Mouse (Mus musculus) midbrain, embryonic 11.5 days (tissue): Measurements from ENCODE around the gene Srpx2. TPM values are rescaled to one million over a fixed set of nuclear protein-coding genes. Genes with fewer than 3 reads are reported as not detected.
A peak's percentile ranks its signal among the peaks of the same experiment; 100 is the strongest.

ENCODE experiments used
- ATAC-seq: fragments of 200-750 bp; cut with Nextera tagmentation; 2 replicates; pipeline ENCODE4 v1.8.0; 2017; ENCODE audit warnings: moderate TSS enrichment, moderate library complexity; ENCODE audit not compliant: low FRiP score
- DNase-seq: peaks from one replicate; pipeline ENCODE4 v3.0.0; 2015; ENCODE audit warnings: low spot score; ENCODE audit errors: missing footprints
- H3K27ac ChIP-seq: fragments of 300-500 bp; sonication (generic); 2 replicates; pipeline ENCODE4 v1.5.1; 2014; ENCODE audit warnings: low read depth, low read length
- H3K27me3 ChIP-seq: fragments of 300-500 bp; sonication (generic); 2 replicates; pipeline ENCODE4 v1.6.1; 2014; ENCODE audit warnings: mild to moderate bottlenecking, low read length, moderate library complexity, mixed read lengths; ENCODE audit not compliant: control insufficient read depth, insufficient read depth
- H3K36me3 ChIP-seq: fragments of 300-500 bp; sonication (generic); 2 replicates; pipeline ENCODE4 v1.6.1; 2014; ENCODE audit warnings: mild to moderate bottlenecking, low read length, moderate library complexity, mixed read lengths; ENCODE audit not compliant: control insufficient read depth, insufficient read depth
- H3K4me1 ChIP-seq: fragments of 300-500 bp; sonication (generic); 2 replicates; pipeline ENCODE4 v1.6.1; 2014; ENCODE audit warnings: low read length; ENCODE audit not compliant: control insufficient read depth, insufficient read depth
- H3K4me2 ChIP-seq: fragments of 300-500 bp; sonication (generic); 2 replicates; pipeline ENCODE4 v1.6.1; 2014; ENCODE audit warnings: mild to moderate bottlenecking, moderate library complexity
- H3K4me3 ChIP-seq: fragments of 300-500 bp; sonication (generic); 2 replicates; pipeline ENCODE4 v1.5.1; 2014; ENCODE audit warnings: low read depth, low read length
- H3K9ac ChIP-seq: fragments of 300-500 bp; sonication (generic); 2 replicates; pipeline ENCODE4 v1.6.1; 2014; ENCODE audit warnings: low read length
- H3K9me3 ChIP-seq: fragments of 300-500 bp; sonication (generic); 2 replicates; pipeline ENCODE4 v1.6.1; 2016; ENCODE audit warnings: low read length; ENCODE audit not compliant: control insufficient read depth
- WGBS: fragments of 180-500 bp; shearing (Covaris S2); extraction: QIAGEN DNeasy Blood & Tissue Kit; methylation state at CpG from one replicate; pipeline ENCODE4 v1.1.7; 2014; 5-methylcytosine and 5-hydroxymethylcytosine counted together
- polyA plus RNA-seq: library from polyadenylated mRNA; unstranded; fragments of >200 nt; fragmentation: Nextera tagmentation; extraction: Ambion mirVana; gene quantifications from 2 replicates; pipeline ENCODE4 v1.2.1, GENCODE M21; 2014

The Srpx2 gene
- polyA plus RNA-seq, 1 experiment from 2014 or later: 1.6 TPM

GRCm38 (mm10) chrX:133926760-133927159, 18.5 kb downstream of the Srpx2 start:
- Histone ChIP-seq H3K27ac (no peak overlapping the region), H3K4me3 (no peak overlapping the region), H3K9me3 (no peaks in the 10 kb centered on the region), H3K4me1 (no peaks in the 10 kb centered on the region), H3K27me3 (no peaks in the 10 kb centered on the region; the same call in 1 of the 2 replicates), H3K9ac (no peak overlapping the region), H3K36me3 (no peaks in the 10 kb centered on the region), H3K4me2 (no peak overlapping the region)
- 89% methylated on average over 5 of the region's 5 CpGs for WGBS
- ATAC-seq (no peak), DNase-seq (no peak)

GRCm38 (mm10) chrX:133931302-133932013, 23.2 kb downstream of the Srpx2 start:
- ATAC-seq (peak; percentile 33; the same call in 1 of the 2 replicates), DNase-seq (no peak)
- Histone ChIP-seq H3K36me3 (no peaks in the 10 kb centered on the region), H3K27me3 (no peaks in the 10 kb centered on the region), H3K27ac (no peak overlapping the region), H3K9ac (no peak overlapping the region), H3K4me1 (no peaks in the 10 kb centered on the region), H3K4me3 (no peak overlapping the region), H3K4me2 (no peak overlapping the region), H3K9me3 (no peaks in the 10 kb centered on the region)
- whole genome bisulfite sequencing: 69% methylated on average over 12 of the region's 12 CpGs

- DNase-seq (no peak), ATAC-seq (no peak)
- H3K4me2 ChIP-seq: no peak overlapping the region
- H3K36me3 ChIP-seq: no peaks in the 10 kb centered on the region
- H3K4me3 ChIP-seq: no peak overlapping the region
- no peaks in the 10 kb centered on the region for H3K9me3 ChIP-seq
- H3K27ac ChIP-seq: no peak overlapping the region
- H3K9ac ChIP-seq: no peak overlapping the region
- WGBS: 89% methylated on average over 4 of the region's 4 CpGs
- H3K4me1 ChIP-seq: no peaks in the 10 kb centered on the region
- H3K27me3 ChIP-seq: no peaks in the 10 kb centered on the region
These were observed 28.5 kb downstream of the Srpx2 start for GRCm38 (mm10) chrX:133936605-133937225.

GRCm38 (mm10) chrX:133939561-133939960, 31.3 kb downstream of the Srpx2 start:
- no peak overlapping the region for H3K27ac ChIP-seq
- ATAC-seq: no peak
- no peaks in the 10 kb centered on the region for H3K9me3 ChIP-seq
- no peaks in the 10 kb centered on the region for H3K36me3 ChIP-seq
- H3K9ac ChIP-seq: no peak overlapping the region
- WGBS: 54% methylated on average over 1 of the region's 1 CpGs
- peaks cover 2% of the 10 kb centered on the region; the same call in 1 of the 2 replicates for H3K27me3 ChIP-seq
- no peaks in the 10 kb centered on the region for H3K4me1 ChIP-seq
- H3K4me3 ChIP-seq: no peak overlapping the region
- H3K4me2 ChIP-seq: no peak overlapping the region
- DNase-seq: no peak

GRCm38 (mm10) chrX:133947427-133947826, 39.2 kb downstream of the Srpx2 start:
- Histone ChIP-seq H3K9me3 (no peaks in the 10 kb centered on the region), H3K4me1 (no peaks in the 10 kb centered on the region), H3K36me3 (no peaks in the 10 kb centered on the region), H3K27me3 (no peaks in the 10 kb centered on the region; the same call in 1 of the 2 replicates), H3K27ac (no peak overlapping the region), H3K9ac (no peak overlapping the region), H3K4me3 (no peak overlapping the region), H3K4me2 (no peak overlapping the region)
- ATAC-seq (peak; percentile 70; the same call in 1 of the 2 replicates), DNase-seq (peak; percentile 91)
- 40% methylated on average over 3 of the region's 3 CpGs for WGBS

GRCm38 (mm10) chrX:133954661-133955060, 46.4 kb downstream of the Srpx2 start:
- ATAC-seq: no peak
- DNase-seq: no peak
- Histone ChIP-seq H3K4me1 (no peaks in the 10 kb centered on the region), H3K4me3 (no peak overlapping the region), H3K27ac (no peak overlapping the region), H3K9ac (no peak overlapping the region), H3K27me3 (no peaks in the 10 kb centered on the region), H3K4me2 (no peak overlapping the region), H3K9me3 (no peaks in the 10 kb centered on the region), H3K36me3 (no peaks in the 10 kb centered on the region)
- WGBS: 88% methylated on average over 7 of the region's 7 CpGs

GRCm38 (mm10) chrX:133960617-133961016, 52.4 kb downstream of the Srpx2 start:
- ATAC-seq: no peak
- Histone ChIP-seq H3K27ac (no peak overlapping the region), H3K27me3 (0 out of 2 replicates have a peak, but pooled peaks cover 4% of the 10 kb centered on the region), H3K4me1 (no peaks in the 10 kb centered on the region), H3K9ac (no peak overlapping the region), H3K4me2 (no peak overlapping the region), H3K36me3 (no peaks in the 10 kb centered on the region), H3K9me3 (no peaks in the 10 kb centered on the region), H3K4me3 (no peak overlapping the region)
- DNase-seq: no peak
- WGBS: 69% methylated on average over 2 of the region's 2 CpGs

GRCm38 (mm10) chrX:133964615-133965014, 56.4 kb downstream of the Srpx2 start:
- Histone ChIP-seq H3K4me2 (no peak overlapping the region), H3K36me3 (no peaks in the 10 kb centered on the region), H3K9me3 (no peaks in the 10 kb centered on the region), H3K4me1 (no peaks in the 10 kb centered on the region), H3K27me3 (0 out of 2 replicates have a peak, but pooled peaks cover 6% of the 10 kb centered on the region), H3K4me3 (no peak overlapping the region), H3K27ac (no peak overlapping the region), H3K9ac (no peak overlapping the region)
- 76% methylated on average over 2 of the region's 2 CpGs for WGBS
- no peak for DNase-seq
- ATAC-seq: no peak
